Mouse (Mus musculus) MN1 (cell line): ENCODE results near the gene Mageb18.
"Not testable (repeated sequence)": the region's sequence is repeated elsewhere in the genome, so short reads cannot be mapped to it uniquely, and the experiment has no call there.

Source experiments
- DNase-seq: peaks from one replicate; pipeline ENCODE4 v3.0.0-alpha.2; 2016; ENCODE audit warnings: low spot score

The Mageb18 gene

GRCm38 (mm10) chrX:92599472-92599871 lies at the start of gene Mageb18:
Gene Mageb18 (minus strand): TSS chrX:92599572.
- no peak for DNase-seq

GRCm38 (mm10) chrX:92612788-92613187 lies 13.4 kb upstream of the Mageb18 start:
- no peak for DNase-seq

GRCm38 (mm10) chrX:92610466-92610865 lies 11.1 kb upstream of the Mageb18 start:
- DNase-seq = no peak

GRCm38 (mm10) chrX:92597324-92597723 lies 2.0 kb downstream of the Mageb18 start:
- no peak for DNase-seq

GRCm38 (mm10) chrX:92527826-92528225 lies 71.5 kb downstream of the Mageb18 start:
- DNase-seq = no peak

- DNase-seq = no peak
Measured at GRCm38 (mm10) chrX:92498254-92498653, 101.1 kb downstream of the Mageb18 start.

GRCm38 (mm10) chrX:92489649-92490048 lies 109.7 kb downstream of the Mageb18 start, which contains the start of gene Gm5941:
Gene Gm5941 (plus strand): TSS chrX:92489949.
- DNase-seq = not testable (repeated sequence)

- DNase-seq = no peak
Measured at GRCm38 (mm10) chrX:92464773-92465172, 134.6 kb downstream of the Mageb18 start.

GRCm38 (mm10) chrX:92460496-92460895 lies 138.9 kb downstream of the Mageb18 start:
- no peak for DNase-seq

- DNase-seq = no peak
Measured at GRCm38 (mm10) chrX:92387384-92387783, 212.0 kb downstream of the Mageb18 start.

GRCm38 (mm10) chrX:92342924-92343323 lies 256.4 kb downstream of the Mageb18 start:
- no peak for DNase-seq

- no peak for DNase-seq
Measured at GRCm38 (mm10) chrX:92340906-92341305, 258.5 kb downstream of the Mageb18 start.

GRCm38 (mm10) chrX:92339551-92339950 lies 259.8 kb downstream of the Mageb18 start:
- no peak for DNase-seq

GRCm38 (mm10) chrX:92333459-92333858 lies 265.9 kb downstream of the Mageb18 start:
- DNase-seq = no peak

- no peak for DNase-seq
Measured at GRCm38 (mm10) chrX:92323599-92323998, 275.8 kb downstream of the Mageb18 start.

GRCm38 (mm10) chrX:92280619-92281018 lies 318.8 kb downstream of the Mageb18 start:
- no peak for DNase-seq
